Mouse (Mus musculus): ENCODE results near the gene Pi16. TPM values are rescaled to one million over a fixed set of nuclear protein-coding genes. Genes with fewer than 3 reads are reported as not detected.
A peak's percentile ranks its signal among the peaks of the same experiment; 100 is the strongest.
"Not testable (repeated sequence)": the region's sequence is repeated elsewhere in the genome, so short reads cannot be mapped to it uniquely, and the experiment has no call there.

Gene Pi16
- 7.0 and 15.7 TPM in 2 replicates for total RNA-seq (2014; fragmentation: Nextera tagmentation)
- 9.9 and 10.8 TPM in 2 replicates for total RNA-seq (2017)

- not testable (repeated sequence) for ATAC-seq (replicated peaks; ENCODE audit: poor library complexity, severe bottlenecking)
Measured at GRCm38 (mm10) chr17:29317380-29317779, at the start of gene Pi16. Pi16 (plus strand) TSS chr17:29317680.

- no peak for ATAC-seq (replicated peaks; ENCODE audit: poor library complexity, severe bottlenecking)
Measured at GRCm38 (mm10) chr17:29267931-29268681, 49.4 kb upstream of the Pi16 start.

GRCm38 (mm10) chr17:29268682-29269348, 48.7 kb upstream of the Pi16 start, which contains the start of gene BC004004:
BC004004 (plus strand) TSS chr17:29268788.
- ATAC-seq (replicated peaks; ENCODE audit: poor library complexity, severe bottlenecking) = peak; percentile 89

GRCm38 (mm10) chr17:29269349-29269706, 48.2 kb upstream of the Pi16 start:
- no peak for ATAC-seq (replicated peaks; ENCODE audit: poor library complexity, severe bottlenecking)

GRCm38 (mm10) chr17:29270148-29270698, 47.3 kb upstream of the Pi16 start:
- no peak for ATAC-seq (replicated peaks; ENCODE audit: poor library complexity, severe bottlenecking)

GRCm38 (mm10) chr17:29273156-29273555, 44.3 kb upstream of the Pi16 start:
- no peak for ATAC-seq (replicated peaks; ENCODE audit: poor library complexity, severe bottlenecking)

- no peak for ATAC-seq (replicated peaks; ENCODE audit: poor library complexity, severe bottlenecking)
Measured at GRCm38 (mm10) chr17:29273889-29274288, 43.6 kb upstream of the Pi16 start.

GRCm38 (mm10) chr17:29280422-29280821, 37.1 kb upstream of the Pi16 start:
- no peak for ATAC-seq (replicated peaks; ENCODE audit: poor library complexity, severe bottlenecking)

- no peak for ATAC-seq (replicated peaks; ENCODE audit: poor library complexity, severe bottlenecking)
Measured at GRCm38 (mm10) chr17:29281541-29281940, 35.9 kb upstream of the Pi16 start.

GRCm38 (mm10) chr17:29282216-29282952, 35.1 kb upstream of the Pi16 start:
- no peak for ATAC-seq (replicated peaks; ENCODE audit: poor library complexity, severe bottlenecking)

- ATAC-seq (replicated peaks; ENCODE audit: poor library complexity, severe bottlenecking) = no peak
Measured at GRCm38 (mm10) chr17:29291793-29292192, 25.7 kb upstream of the Pi16 start.

GRCm38 (mm10) chr17:29292996-29293395, 24.5 kb upstream of the Pi16 start:
- no peak for ATAC-seq (replicated peaks; ENCODE audit: poor library complexity, severe bottlenecking)

GRCm38 (mm10) chr17:29293807-29294605, 23.5 kb upstream of the Pi16 start:
- no peak for ATAC-seq (replicated peaks; ENCODE audit: poor library complexity, severe bottlenecking)

- no peak for ATAC-seq (replicated peaks; ENCODE audit: poor library complexity, severe bottlenecking)
Measured at GRCm38 (mm10) chr17:29295835-29296234, 21.6 kb upstream of the Pi16 start.

- ATAC-seq (replicated peaks; ENCODE audit: poor library complexity, severe bottlenecking) = no peak
Measured at GRCm38 (mm10) chr17:29297321-29297720, 20.2 kb upstream of the Pi16 start.

GRCm38 (mm10) chr17:29297813-29298212, 19.7 kb upstream of the Pi16 start:
- ATAC-seq (replicated peaks; ENCODE audit: poor library complexity, severe bottlenecking) = no peak

- ATAC-seq (replicated peaks; ENCODE audit: poor library complexity, severe bottlenecking) = no peak
Measured at GRCm38 (mm10) chr17:29299282-29299681, 18.2 kb upstream of the Pi16 start.

- no peak for ATAC-seq (replicated peaks; ENCODE audit: poor library complexity, severe bottlenecking)
Measured at GRCm38 (mm10) chr17:29300926-29301325, 16.6 kb upstream of the Pi16 start.

GRCm38 (mm10) chr17:29301421-29301820, 16.1 kb upstream of the Pi16 start:
- ATAC-seq (replicated peaks; ENCODE audit: poor library complexity, severe bottlenecking) = no peak

- ATAC-seq (replicated peaks; ENCODE audit: poor library complexity, severe bottlenecking) = no peak
Measured at GRCm38 (mm10) chr17:29302149-29302548, 15.3 kb upstream of the Pi16 start.

Data from granulocyte monocyte progenitor cell, adult 5-6 weeks (primary cell).